Mouse (Mus musculus): Measurements from ENCODE around the gene Rwdd2b. TPM values are rescaled to one million over a fixed set of nuclear protein-coding genes. Genes with fewer than 3 reads are reported as not detected.
A peak's percentile ranks its signal among the peaks of the same experiment; 100 is the strongest.

Gene Rwdd2b
- polyA plus RNA-seq, 1 experiment from 2014 or later: 10.4 TPM

- ATAC-seq (ENCODE audit: insufficient number of reproducible peaks, insufficient read depth, low FRiP score, low TSS enrichment, low read depth): no peak
- no peak overlapping the region for H3K4me3 ChIP-seq (replicated peaks)
- H3K4me2 ChIP-seq: no peak overlapping the region
- H3K27ac ChIP-seq: no peak overlapping the region
- H3K4me1 ChIP-seq (replicated peaks): no peaks in the 10 kb centered on the region
- 93% methylated on average over 8 of the region's 8 CpGs for WGBS
- H3K9me3 ChIP-seq: peaks cover 14% of the 10 kb centered on the region
- H3K27me3 ChIP-seq: no peaks in the 10 kb centered on the region
- peaks cover 96% of the 10 kb centered on the region for H3K36me3 ChIP-seq
- H3K9ac ChIP-seq (replicated peaks): no peak overlapping the region
These were observed 19.7 kb downstream of the Rwdd2b start for GRCm38 (mm10) chr16:87420662-87421061.

GRCm38 (mm10) chr16:87405001-87405400, 35.4 kb downstream of the Rwdd2b start:
- Histone ChIP-seq H3K4me1 (replicated peaks) (no peaks in the 10 kb centered on the region), H3K4me2 (no peak overlapping the region), H3K9me3 (no peaks in the 10 kb centered on the region), H3K36me3 (peaks cover 86% of the 10 kb centered on the region), H3K9ac (replicated peaks) (no peak overlapping the region), H3K27ac (no peak overlapping the region), H3K27me3 (no peaks in the 10 kb centered on the region), H3K4me3 (replicated peaks) (no peak overlapping the region)
- no peak for ATAC-seq (ENCODE audit: insufficient number of reproducible peaks, insufficient read depth, low FRiP score, low TSS enrichment, low read depth)
- WGBS: 91% methylated on average over 3 of the region's 3 CpGs

- 54% methylated on average over 16 of the region's 16 CpGs for WGBS
- H3K36me3 ChIP-seq: peaks cover 69% of the 10 kb centered on the region
- peak; percentile 75; the same call in 1 of the 2 replicates for ATAC-seq (ENCODE audit: insufficient number of reproducible peaks, insufficient read depth, low FRiP score, low TSS enrichment, low read depth)
- no peak overlapping the region for H3K4me3 ChIP-seq (replicated peaks)
- no peaks in the 10 kb centered on the region for H3K27me3 ChIP-seq
- no peaks in the 10 kb centered on the region for H3K9me3 ChIP-seq
- no peaks in the 10 kb centered on the region for H3K4me1 ChIP-seq (replicated peaks)
- no peak overlapping the region for H3K4me2 ChIP-seq
- H3K27ac ChIP-seq: no peak overlapping the region
- no peak overlapping the region for H3K9ac ChIP-seq (replicated peaks)
These were observed 46.4 kb downstream of the Rwdd2b start for GRCm38 (mm10) chr16:87393813-87394548.

DNA sequence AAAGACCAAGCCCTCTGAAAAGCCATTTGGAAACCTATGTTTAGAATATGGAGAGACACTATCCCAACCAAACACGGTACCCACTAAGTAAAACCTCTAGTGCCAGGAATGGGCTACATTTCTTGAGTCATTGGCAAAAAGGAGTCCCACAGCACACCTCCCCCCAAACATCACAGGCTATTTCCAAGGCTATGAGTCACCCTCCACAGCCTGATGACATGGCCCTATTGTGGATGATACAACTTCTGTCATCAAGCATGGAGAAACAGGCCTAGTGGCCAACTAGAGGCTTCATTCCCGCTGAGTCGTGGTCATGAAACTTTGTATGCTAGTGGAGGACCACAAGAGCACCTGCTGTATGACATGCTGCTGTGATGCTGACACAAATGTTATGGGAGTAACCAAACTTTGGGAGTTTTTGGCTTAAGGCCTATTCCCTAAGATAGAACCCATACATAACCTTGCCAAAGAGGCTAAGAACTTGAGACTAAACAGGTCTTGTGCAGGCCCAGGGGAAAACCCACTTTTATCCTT, 52.9 kb downstream of the Rwdd2b start:
- ATAC-seq (ENCODE audit: insufficient number of reproducible peaks, insufficient read depth, low FRiP score, low TSS enrichment, low read depth): no peak
- Histone ChIP-seq H3K9me3 (no peaks in the 10 kb centered on the region), H3K4me2 (no peak overlapping the region), H3K4me3 (replicated peaks) (no peak overlapping the region), H3K27ac (no peak overlapping the region), H3K4me1 (replicated peaks) (no peaks in the 10 kb centered on the region), H3K27me3 (no peaks in the 10 kb centered on the region), H3K9ac (replicated peaks) (no peak overlapping the region), H3K36me3 (peaks cover 69% of the 10 kb centered on the region)
- 86% methylated on average over 3 of the region's 3 CpGs for WGBS

DNA sequence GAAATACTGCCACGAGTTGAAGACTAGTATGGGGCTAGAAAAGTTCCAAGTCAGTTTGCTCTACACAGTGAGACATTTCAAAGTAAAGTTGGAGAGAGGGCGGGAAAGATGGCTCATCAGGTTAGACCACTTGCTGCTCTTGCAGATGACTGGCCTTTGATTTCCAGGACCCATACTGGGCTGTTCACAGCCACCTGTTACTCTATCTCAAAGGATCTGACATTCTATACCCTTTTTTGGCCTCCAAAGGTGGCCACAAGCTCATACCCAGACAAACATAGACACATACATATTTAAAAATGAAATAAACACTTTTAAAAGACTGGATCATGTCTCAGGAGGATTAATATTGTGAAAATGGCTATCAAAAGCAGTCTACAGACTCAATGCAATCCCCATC, 56.0 kb downstream of the Rwdd2b start:
- ATAC-seq (ENCODE audit: insufficient number of reproducible peaks, insufficient read depth, low FRiP score, low TSS enrichment, low read depth): no peak
- Histone ChIP-seq H3K36me3 (peaks cover 92% of the 10 kb centered on the region), H3K27me3 (no peaks in the 10 kb centered on the region), H3K9me3 (no peaks in the 10 kb centered on the region), H3K9ac (replicated peaks) (no peak overlapping the region), H3K4me2 (no peak overlapping the region), H3K4me1 (replicated peaks) (no peaks in the 10 kb centered on the region), H3K4me3 (replicated peaks) (no peak overlapping the region), H3K27ac (no peak overlapping the region)
- 76% methylated on average over 2 of the region's 2 CpGs for WGBS

Other genes starting within 250 kb of the Rwdd2b start
- 27.9 and 30.5 TPM in 2 replicates for gene N6amt1, start 86.4 kb downstream of the Rwdd2b start, polyA plus RNA-seq (2016; fragmentation: Nextera tagmentation; extraction: Ambion mirVana)
- gene Ltn1, start 8.0 kb downstream of the Rwdd2b start, polyA plus RNA-seq (2016; fragmentation: Nextera tagmentation; extraction: Ambion mirVana): 33.2 and 37.3 TPM in 2 replicates
- gene Usp16, start 14.1 kb upstream of the Rwdd2b start, polyA plus RNA-seq (2016; fragmentation: Nextera tagmentation; extraction: Ambion mirVana): 43.9 and 45.6 TPM in 2 replicates
- gene Cct8, start 55.3 kb upstream of the Rwdd2b start, polyA plus RNA-seq (2016; fragmentation: Nextera tagmentation; extraction: Ambion mirVana): 528 and 546 TPM in 2 replicates
- not detected in 2 replicates for gene Map3k7cl, start 112.8 kb upstream of the Rwdd2b start, polyA plus RNA-seq (2016; fragmentation: Nextera tagmentation; extraction: Ambion mirVana)